20 mouse cellular contexts compared by ENCODE assay signal in the genomic region with DNA sequence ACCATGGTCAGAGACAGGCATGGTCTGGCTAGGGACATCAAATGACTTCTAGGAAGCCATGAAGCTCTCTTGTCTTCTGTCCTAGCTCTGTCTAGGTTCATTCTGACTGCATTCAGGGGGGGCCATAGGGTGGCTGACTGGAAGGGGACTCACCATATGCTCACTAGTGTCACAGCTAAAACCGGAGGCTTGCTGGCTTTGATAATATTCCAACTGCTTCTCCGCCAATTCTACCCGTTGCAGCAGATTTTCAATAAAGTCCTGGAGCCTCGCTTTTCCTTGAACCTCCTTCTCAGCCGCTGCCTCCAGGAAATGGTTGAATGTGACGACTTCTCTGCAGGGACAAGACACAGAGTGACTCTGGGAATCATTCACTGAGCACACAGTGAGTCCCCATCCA. TPM values are rescaled to one million over a fixed set of nuclear protein-coding genes. Genes with fewer than 3 reads are reported as not detected.
DNase-seq lines count a peak whose midpoint lies in the region; ATAC-seq and TF ChIP-seq lines count a peak whose summit lies in the region.
"Had no signal": no experiment of that assay in that cellular context is flagged by ENCODE, and none has a peak within 500 bp of the region (broad histone marks: within the 10 kb centered on the region; RNA-seq: fewer than 3 reads in every experiment).

No protein-coding gene starts in this region.

- 61% methylated on average over 6 of the region's 6 CpGs for WGBS in forebrain, postnatal 0 days
- 73% methylated on average over 6 of the region's 6 CpGs for WGBS in forebrain, embryonic 15.5 days

- no peaks in the 10 kb centered on the region; the same call in 1 of the 2 replicates for H3K4me1 ChIP-seq in forebrain, postnatal 0 days (ENCODE audit: insufficient read depth)
- H3K4me1 ChIP-seq in forebrain, embryonic 15.5 days, result peaks cover 17% of the 10 kb centered on the region
- H3K4me1 ChIP-seq: embryonic facial prominence, embryonic 12.5 days; heart, embryonic 12.5 days had no signal

- no peak for TF ChIP-seq CTCF in forebrain, postnatal 0 days (IDR thresholded peaks at IDR 0.05; ENCODE audit: low read depth)
- no peak for TF ChIP-seq CTCF in left cerebral cortex, adult 2 months (IDR thresholded peaks at IDR 0.05)

- H3K9ac ChIP-seq in forebrain, postnatal 0 days, result no peak overlapping the region
- no peak overlapping the region for H3K9ac ChIP-seq in forebrain, embryonic 15.5 days (replicated peaks)
- H3K9ac ChIP-seq: embryonic facial prominence, embryonic 12.5 days; forebrain, embryonic 12.5 days; heart, embryonic 12.5 days; hindbrain, embryonic 15.5 days had no signal

- intact Hi-C loops in left cerebral cortex, adult 2 months (cut with DNase I), result no loop called here

- H3K27me3 ChIP-seq in forebrain, postnatal 0 days (ENCODE audit: insufficient read depth, low read length), result no peaks in the 10 kb centered on the region
- H3K27me3 ChIP-seq in forebrain, embryonic 15.5 days, result no peaks in the 10 kb centered on the region
- H3K27me3 ChIP-seq: embryonic facial prominence, embryonic 12.5 days; heart, embryonic 12.5 days; hindbrain, embryonic 15.5 days had no signal

- H3K36me3 ChIP-seq in forebrain, postnatal 0 days (ENCODE audit: insufficient read depth), result peaks cover 5% of the 10 kb centered on the region; the same call in 1 of the 2 replicates
- H3K36me3 ChIP-seq in forebrain, embryonic 15.5 days, result no peaks in the 10 kb centered on the region
- H3K36me3 ChIP-seq: embryonic facial prominence, embryonic 12.5 days; forebrain, embryonic 12.5 days; G1E; heart, embryonic 12.5 days; hindbrain, embryonic 15.5 days had no signal

- no peak overlapping the region for H3K4me2 ChIP-seq in forebrain, postnatal 0 days (ENCODE audit: low read depth)
- no peak overlapping the region for H3K4me2 ChIP-seq in forebrain, embryonic 15.5 days (replicated peaks)
- H3K4me2 ChIP-seq: embryonic facial prominence, embryonic 12.5 days; forebrain, embryonic 12.5 days; heart, embryonic 12.5 days; hindbrain, embryonic 15.5 days had no signal

- no peaks in the 10 kb centered on the region for H3K9me3 ChIP-seq in forebrain, postnatal 0 days (ENCODE audit: low read length)
- no peaks in the 10 kb centered on the region for H3K9me3 ChIP-seq in forebrain, embryonic 15.5 days
- H3K9me3 ChIP-seq: embryonic facial prominence, embryonic 12.5 days; forebrain, embryonic 12.5 days; heart, embryonic 12.5 days; hindbrain, embryonic 15.5 days had no signal

- H3K27ac ChIP-seq in forebrain, postnatal 0 days (ENCODE audit: low read depth, low read length), result no peak overlapping the region
- no peak overlapping the region for H3K27ac ChIP-seq in forebrain, embryonic 15.5 days (replicated peaks)
- H3K27ac ChIP-seq in left cerebral cortex, adult 2 months, result peak overlapping the region; percentile 76
- H3K27ac ChIP-seq: embryonic facial prominence, embryonic 12.5 days; forebrain, embryonic 12.5 days; hindbrain, embryonic 15.5 days had no signal

- 0 out of 2 replicates have a peak, but pooled peaks have one; percentile 16 for ATAC-seq in cerebellum, adult (ENCODE audit: insufficient number of reproducible peaks, low FRiP score, low TSS enrichment)
- ATAC-seq in forebrain, postnatal 0 days, result peak; percentile 34; the same call in 1 of the 2 replicates
- ATAC-seq in forebrain, embryonic 15.5 days (replicated peaks), result no peak
- ATAC-seq: CD4-positive, CD25-positive, alpha-beta regulatory T cell, adult 4 months; intestine, embryonic 16.5 days had no signal

- no peak overlapping the region for H3K4me3 ChIP-seq in forebrain, postnatal 0 days (ENCODE audit: low read depth, low read length)
- H3K4me3 ChIP-seq in forebrain, embryonic 15.5 days, result no peak overlapping the region
- no peak overlapping the region for H3K4me3 ChIP-seq in left cerebral cortex, adult 2 months
- H3K4me3 ChIP-seq: embryonic facial prominence, embryonic 12.5 days; forebrain, embryonic 12.5 days; heart, embryonic 12.5 days; hindbrain, embryonic 15.5 days had no signal

- DNase-seq in cerebellum, postnatal 4 days (ENCODE audit: low spot score in 2 of 2), result no peak
- DNase-seq in forebrain, postnatal 0 days, result no peak
- DNase-seq in left cerebral cortex, adult 2 months (ENCODE audit: extremely low spot score in 1 of 2, low spot score in 2 of 2), result no peak
- DNase-seq in left cerebral cortex, adult 9 months (ENCODE audit: low spot score in 2 of 2), result no peak
- no peak for DNase-seq in adrenal gland, adult (ENCODE audit: inconsistent age in 2 of 2, low spot score in 1 of 2)
- DNase-seq: adrenal gland, postnatal 10 days; B cell, adult 2 months; cerebellum, adult 8-10 months; gastrocnemius, postnatal 14 days; heart, postnatal 36 days; kidney, adult 2 months had no signal

RNA-seq across cellular contexts. Expression of a gene that starts 15.2 kb away (rescaled TPM):
- total RNA-seq in forebrain, postnatal 0 days (2014; rRNA removed), result 21.8 and 24.9 TPM in 2 replicates
- 3.6 and 8.4 TPM in 2 replicates for polyA plus RNA-seq in forebrain, postnatal 0 days (2015; fragmentation: Nextera tagmentation; extraction: Ambion mirVana)
- polyA plus RNA-seq in forebrain, embryonic 15.5 days (2015; fragmentation: Nextera tagmentation; extraction: Ambion mirVana), result 3.3 and 4.4 TPM in 2 replicates
- total RNA-seq in left cerebral cortex, adult 2 months (2021), result 100 to 1,000 TPM; 456 to 474 TPM
- polyA plus RNA-seq: G1E had no signal

Comparison
In these comparisons a context has a peak if more than half of its experiments do, and no peak if none do; other contexts are left out.
1. RNA of a gene that starts 15.2 kb away (total RNA-seq): 456 to 474 TPM in left cerebral cortex, adult 2 months; 21.8 to 24.9 TPM in forebrain, postnatal 0 days; every median in the first group is over 10 times any median in the second.